Mouse (Mus musculus): ENCODE measurements at regions not wholly inside any gene's neighbourhood (a gene's known extent, or its start where the extent isn't known, plus 50 kb on each side); places are given as distances from the start of the nearest gene placed in this dataset.

GRCm38 (mm10) chr2:92853175-92853574, 61.7 kb upstream of the Syt13 start:
- TF ChIP-seq CTCF (IDR thresholded peaks at IDR 0.05; ENCODE audit: borderline replicate concordance, extremely low read depth, insufficient read depth, insufficient read length) (no peak), POLR2A (IDR thresholded peaks at IDR 0.05; ENCODE audit: borderline replicate concordance, extremely low read depth, insufficient read depth, insufficient read length, poor library complexity, severe bottlenecking) (no peak)

Data from brain, embryonic 14.5 days (tissue).